Mouse (Mus musculus) kidney, embryonic 16.5 days (tissue): ENCODE measurements around the gene Hacd3. TPM values are rescaled to one million over a fixed set of nuclear protein-coding genes. Genes with fewer than 3 reads are reported as not detected.
A peak's percentile ranks its signal among the peaks of the same experiment; 100 is the strongest.
"Not testable (repeated sequence)": the region's sequence is repeated elsewhere in the genome, so short reads cannot be mapped to it uniquely, and the experiment has no call there.

ENCODE experiments used
- ATAC-seq: fragments of 200-750 bp; cut with Nextera tagmentation; 2 replicates; pipeline ENCODE4 v1.8.0; 2017; ENCODE audit warnings: moderate TSS enrichment; ENCODE audit not compliant: low FRiP score, low TSS enrichment
- H3K27ac ChIP-seq: fragments of 300-500 bp; sonication (generic); 2 replicates; pipeline ENCODE4 v1.5.1; 2014; ENCODE audit warnings: low read length
- H3K27me3 ChIP-seq: fragments of 300-500 bp; sonication (generic); 2 replicates; pipeline ENCODE4 v1.6.1; 2014; ENCODE audit warnings: low read length, control low read depth, mixed read lengths; ENCODE audit not compliant: insufficient read depth
- H3K36me3 ChIP-seq: fragments of 300-500 bp; sonication (generic); 2 replicates; pipeline ENCODE4 v1.6.1; 2014; ENCODE audit warnings: low read length, control low read depth, mixed read lengths; ENCODE audit not compliant: insufficient read depth
- H3K4me1 ChIP-seq: fragments of 300-500 bp; sonication (generic); 2 replicates; pipeline ENCODE4 v1.6.1; 2014; ENCODE audit warnings: low read length, control low read depth, mixed read lengths; ENCODE audit not compliant: insufficient read depth
- H3K4me2 ChIP-seq: fragments of 300-500 bp; sonication (generic); replicated peaks from 2 replicates; pipeline ENCODE4 v1.6.1; 2014; ENCODE audit warnings: low read depth, low read length
- H3K4me3 ChIP-seq: fragments of 300-500 bp; sonication (generic); 2 replicates; pipeline ENCODE4 v1.5.1; 2014; ENCODE audit warnings: mild to moderate bottlenecking, low read length
- H3K9ac ChIP-seq: fragments of 300-500 bp; sonication (generic); replicated peaks from 2 replicates; pipeline ENCODE4 v1.6.1; 2014; ENCODE audit warnings: low read length
- H3K9me3 ChIP-seq: fragments of 300-500 bp; sonication (generic); 2 replicates; pipeline ENCODE4 v1.6.1; 2016; ENCODE audit warnings: low read length, control low read depth
- WGBS: fragments of 180-500 bp; shearing (Covaris S2); extraction: QIAGEN DNeasy Blood & Tissue Kit; methylation state at CpG from one replicate; pipeline ENCODE4 v1.1.7; 2014; 5-methylcytosine and 5-hydroxymethylcytosine counted together
- polyA plus RNA-seq: library from polyadenylated mRNA; unstranded; fragments of >200 nt; fragmentation: Nextera tagmentation; extraction: Ambion mirVana; gene quantifications from 2 replicates; pipeline ENCODE4 v1.2.1, GENCODE M21; 2015

The Hacd3 gene
- polyA plus RNA-seq, 1 experiment from 2014 or later = 91.8 TPM

DNA sequence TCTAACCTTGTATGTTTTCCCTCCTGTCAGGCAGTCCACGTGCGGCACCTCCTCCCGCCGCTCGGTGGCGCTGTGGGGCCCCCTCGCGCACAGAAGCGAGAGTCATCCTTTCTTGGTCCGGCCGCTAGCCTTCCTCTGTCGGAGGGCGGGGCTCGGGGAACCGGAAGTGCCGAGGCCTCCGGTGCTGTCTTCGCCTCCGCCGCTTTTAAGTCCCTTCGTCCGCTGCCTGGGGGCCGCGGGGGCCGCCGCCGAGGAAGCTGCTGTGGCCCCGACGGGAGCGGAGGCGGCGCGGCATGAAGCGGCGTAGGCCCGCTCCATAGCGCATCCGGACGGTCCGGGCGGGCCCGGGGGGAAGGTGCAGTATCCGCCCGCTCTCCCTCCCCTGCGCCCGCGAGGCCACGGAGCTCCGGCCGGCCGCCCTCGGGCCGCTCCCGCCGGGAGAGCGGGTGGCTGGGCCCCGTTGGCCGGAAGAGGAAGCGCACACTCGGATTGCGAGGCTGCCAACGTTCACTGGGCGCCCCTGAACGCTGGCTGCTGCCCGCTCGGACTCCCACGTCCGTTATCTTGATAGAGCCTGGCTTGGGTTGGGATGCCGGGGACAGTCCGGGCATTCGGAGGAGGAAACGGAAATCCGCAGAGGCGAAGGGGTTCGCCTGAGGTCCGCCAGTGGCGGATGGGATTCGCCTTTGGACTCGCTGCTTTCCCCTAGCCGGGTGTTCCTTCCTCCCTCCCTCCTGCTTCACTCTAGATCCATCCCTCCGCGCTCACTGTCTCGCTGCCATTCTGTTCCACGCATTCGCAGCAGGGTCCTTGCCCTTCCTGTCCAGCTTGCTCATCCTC lies 11.0 kb upstream of the Hacd3 start, which contains the start of gene Dpp8:
Gene Dpp8, plus strand, starts transcription at position 146 of the 840 bp plus-strand sequence.
- Histone ChIP-seq H3K9ac (peak within 1 kb of the TSS; percentile 99), H3K4me1 (peaks cover 11% of the 10 kb centered on the region), H3K4me2 (peak within 1 kb of the TSS; percentile 89), H3K9me3 (no peaks in the 10 kb centered on the region), H3K27ac (peak within 1 kb of the TSS; percentile 95), H3K4me3 (peak within 1 kb of the TSS; percentile 99), H3K36me3 (peaks cover 4% of the 10 kb centered on the region; the same call in 1 of the 2 replicates), H3K27me3 (no peaks in the 10 kb centered on the region)
- ATAC-seq = peak; percentile 94
- WGBS = under 1% methylated on average over 60 of the region's 85 CpGs

- no peak overlapping the region for H3K27ac ChIP-seq
- peaks cover 1% of the 10 kb centered on the region; the same call in 1 of the 2 replicates for H3K36me3 ChIP-seq
- peaks cover 11% of the 10 kb centered on the region for H3K4me1 ChIP-seq
- no peaks in the 10 kb centered on the region for H3K9me3 ChIP-seq
- H3K4me3 ChIP-seq = peak overlapping the region; percentile 99
- ATAC-seq = no peak; the same call in 1 of the 2 replicates
- 0 out of 2 replicates have a peak overlapping the region, but pooled peaks have one; percentile 99 for H3K9ac ChIP-seq
- H3K27me3 ChIP-seq = no peaks in the 10 kb centered on the region
- H3K4me2 ChIP-seq = peak overlapping the region; percentile 41
- 33% methylated on average over 4 of the region's 4 CpGs for WGBS
These were observed 10.4 kb upstream of the Hacd3 start for GRCm38 (mm10) chr9:65031894-65032268.

DNA sequence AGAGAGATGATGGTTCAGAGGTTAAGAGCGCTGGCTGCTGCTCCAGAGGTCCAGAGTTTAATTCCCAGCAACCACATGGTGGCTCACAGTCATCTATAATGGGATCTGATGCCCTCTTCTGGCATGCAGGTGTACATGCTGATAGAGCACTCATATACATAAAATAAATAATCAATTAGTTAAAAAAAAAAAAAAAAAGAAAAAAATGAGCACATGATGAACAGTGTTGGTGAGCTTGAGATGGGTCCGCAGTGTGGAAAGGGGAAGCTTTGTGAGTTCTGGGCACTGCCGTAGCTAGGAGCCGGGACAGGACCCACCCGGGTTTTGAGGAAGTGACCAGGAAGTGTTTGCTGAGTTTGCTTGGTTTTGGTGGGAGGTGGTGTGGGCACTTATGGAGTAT lies 9.9 kb upstream of the Hacd3 start:
- H3K36me3 ChIP-seq, H3K27me3 ChIP-seq, H3K4me3 ChIP-seq, H3K4me2 ChIP-seq, H3K9ac ChIP-seq, H3K9me3 ChIP-seq, H3K27ac ChIP-seq, ATAC-seq: not testable (repeated sequence)
- H3K4me1 ChIP-seq = peaks cover 11% of the 10 kb centered on the region
- 78% methylated on average over 5 of the region's 5 CpGs for WGBS

GRCm38 (mm10) chr9:65028313-65028712 lies 6.8 kb upstream of the Hacd3 start:
- no peak for ATAC-seq
- Histone ChIP-seq H3K4me1 (peaks cover 8% of the 10 kb centered on the region), H3K9me3 (no peaks in the 10 kb centered on the region), H3K4me2 (no peak overlapping the region), H3K4me3 (no peak overlapping the region), H3K9ac (no peak overlapping the region), H3K36me3 (no peaks in the 10 kb centered on the region), H3K27me3 (no peaks in the 10 kb centered on the region), H3K27ac (no peak overlapping the region)
- WGBS = 91% methylated on average over 5 of the region's 5 CpGs

- H3K27me3 ChIP-seq = no peaks in the 10 kb centered on the region
- no peak for ATAC-seq
- H3K9ac ChIP-seq = no peak overlapping the region
- no peaks in the 10 kb centered on the region for H3K9me3 ChIP-seq
- no peak overlapping the region for H3K4me3 ChIP-seq
- no peak overlapping the region for H3K27ac ChIP-seq
- peaks cover 5% of the 10 kb centered on the region for H3K4me1 ChIP-seq
- H3K36me3 ChIP-seq = no peaks in the 10 kb centered on the region
- H3K4me2 ChIP-seq = no peak overlapping the region
- 65% methylated on average over 7 of the region's 7 CpGs for WGBS
These were observed 5.7 kb upstream of the Hacd3 start for GRCm38 (mm10) chr9:65027241-65027640.

GRCm38 (mm10) chr9:65023447-65023846 lies 2.0 kb upstream of the Hacd3 start:
- no peak overlapping the region for H3K4me2 ChIP-seq
- WGBS = 94% methylated on average over 3 of the region's 3 CpGs

DNA sequence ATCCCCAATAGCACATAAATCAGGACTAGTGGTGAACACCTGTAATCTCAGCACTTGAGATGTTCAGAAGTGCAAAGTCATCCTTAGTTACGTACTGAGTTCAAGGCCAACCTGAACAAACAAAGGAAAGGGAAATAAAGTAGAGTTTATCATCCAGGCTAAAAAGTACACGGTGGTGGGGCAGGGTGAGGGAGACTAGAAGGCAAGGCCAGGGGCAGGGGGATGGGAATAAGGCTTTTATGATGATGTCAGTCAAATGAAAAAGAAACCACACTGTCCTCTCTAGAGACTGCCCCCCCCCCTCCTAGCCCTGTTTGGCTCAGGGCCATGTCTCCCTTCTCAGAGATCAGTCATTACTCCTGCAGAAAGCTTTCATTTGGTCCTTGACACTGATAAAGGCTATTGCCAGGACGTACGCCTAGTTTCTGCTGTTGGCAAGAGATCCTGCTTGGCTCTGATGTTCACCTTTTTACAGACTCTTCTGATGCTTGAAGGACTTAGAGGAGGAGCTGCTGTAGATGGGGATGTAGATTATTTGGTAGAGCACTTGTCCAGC lies 1.2 kb upstream of the Hacd3 start:
- Histone ChIP-seq H3K9ac (peak overlapping the region; percentile 93; the same call in 1 of the 2 replicates), H3K4me2 (no peak overlapping the region), H3K27ac (no peak overlapping the region), H3K4me1 (peaks cover 19% of the 10 kb centered on the region), H3K9me3 (no peaks in the 10 kb centered on the region), H3K4me3 (no peak overlapping the region), H3K36me3 (no peaks in the 10 kb centered on the region), H3K27me3 (no peaks in the 10 kb centered on the region)
- ATAC-seq = no peak
- 66% methylated on average over 4 of the region's 4 CpGs for WGBS

More at GRCm38 (mm10) chr9:65023447-65023846, 2.0 kb upstream of the Hacd3 start:
- Histone ChIP-seq H3K9me3 (no peaks in the 10 kb centered on the region), H3K36me3 (no peaks in the 10 kb centered on the region), H3K9ac (no peak overlapping the region), H3K27me3 (no peaks in the 10 kb centered on the region), H3K4me1 (peaks cover 19% of the 10 kb centered on the region), H3K27ac (no peak overlapping the region), H3K4me3 (no peak overlapping the region)
- no peak for ATAC-seq

DNA sequence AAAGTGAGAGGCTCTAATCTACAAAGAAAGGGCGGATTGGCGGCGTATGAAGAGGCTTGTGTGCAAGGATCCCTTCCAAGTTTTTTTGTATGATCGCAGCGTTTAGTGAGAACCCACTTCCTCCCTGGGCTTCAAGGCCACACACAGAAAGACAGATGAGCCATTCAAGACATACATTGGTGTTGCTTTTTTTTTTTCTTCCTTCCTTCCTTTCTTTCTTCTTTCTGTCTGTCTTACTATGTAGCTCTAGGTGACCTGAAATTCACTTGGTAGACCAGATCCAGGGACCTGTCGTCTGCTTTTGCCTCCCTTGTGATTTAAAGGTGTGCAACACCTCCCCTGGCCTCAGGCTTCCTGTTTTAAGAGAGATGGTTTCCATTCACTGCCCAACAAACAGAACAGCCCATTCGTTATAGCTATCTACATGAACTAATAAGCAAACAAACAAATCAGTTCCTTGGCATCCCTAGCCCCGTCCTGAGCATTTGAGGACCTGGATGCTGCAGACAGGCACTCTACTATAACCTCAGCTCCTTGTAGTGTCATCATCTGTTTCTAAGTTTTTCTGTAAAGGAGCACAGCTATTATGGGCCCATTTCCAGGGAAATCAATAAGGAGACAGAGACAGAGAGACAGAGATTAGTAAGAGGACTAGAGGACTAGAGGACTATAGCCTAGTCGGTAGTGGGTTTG lies 540 bp upstream of the Hacd3 start:
- H3K36me3 ChIP-seq = no peaks in the 10 kb centered on the region
- peak; percentile 28; the same call in 1 of the 2 replicates for ATAC-seq

DNA sequence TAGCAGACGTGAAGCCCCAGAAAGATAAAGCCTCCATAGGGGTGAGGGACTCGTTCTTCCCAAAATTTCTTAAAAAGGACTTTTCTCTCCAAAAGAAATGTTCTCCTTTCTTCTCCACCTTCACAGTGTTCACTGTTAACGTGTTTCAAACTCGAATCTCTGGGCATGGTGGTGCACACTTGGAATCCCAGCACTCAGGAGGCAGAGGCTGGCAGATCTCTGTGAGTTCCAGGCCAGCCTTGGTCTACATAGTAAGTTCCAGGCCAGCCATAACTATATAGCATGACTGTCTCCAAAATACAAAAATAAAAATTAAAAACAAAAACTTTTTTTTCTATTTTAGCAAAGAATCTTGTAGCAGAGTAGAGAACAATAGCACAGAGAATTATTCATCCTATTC lies 1.4 kb downstream of the Hacd3 start:
- 75% methylated on average over 4 of the region's 4 CpGs for WGBS
- Histone ChIP-seq H3K27me3 (no peaks in the 10 kb centered on the region), H3K4me1 (peaks cover 27% of the 10 kb centered on the region), H3K4me3 (no peak overlapping the region), H3K27ac (no peak overlapping the region), H3K9me3 (no peaks in the 10 kb centered on the region), H3K4me2 (peak overlapping the region; percentile 73; the same call in 1 of the 2 replicates), H3K36me3 (no peaks in the 10 kb centered on the region), H3K9ac (no peak overlapping the region)
- no peak for ATAC-seq

More for the DNA sequence above, 540 bp upstream of the Hacd3 start:
- no peaks in the 10 kb centered on the region for H3K9me3 ChIP-seq
- H3K27me3 ChIP-seq = no peaks in the 10 kb centered on the region
- H3K9ac ChIP-seq = peak overlapping the region; percentile 93
- peak overlapping the region; percentile 72; the same call in 1 of the 2 replicates for H3K27ac ChIP-seq
- H3K4me2 ChIP-seq = peak overlapping the region; percentile 73
- peak overlapping the region; percentile 94 for H3K4me3 ChIP-seq
- WGBS = 14% methylated on average over 9 of the region's 9 CpGs
- H3K4me1 ChIP-seq = peaks cover 19% of the 10 kb centered on the region
